Mouse (Mus musculus): ENCODE data around the gene Kcnk5.

Kcnk5 gene

GRCm38 (mm10) chr14:20120868-20121267 is 60.7 kb downstream of the Kcnk5 start:
- DNase-seq (ENCODE audit: low read depth in 2 of 2, low spot score in 2 of 2) = no peak

GRCm38 (mm10) chr14:20120012-20120411 is 61.6 kb downstream of the Kcnk5 start:
- no peak for DNase-seq (ENCODE audit: low read depth in 2 of 2, low spot score in 2 of 2)

GRCm38 (mm10) chr14:20116149-20116605 is 65.4 kb downstream of the Kcnk5 start:
- DNase-seq (ENCODE audit: low read depth in 2 of 2, low spot score in 2 of 2) = no peak

- DNase-seq (ENCODE audit: low read depth in 2 of 2, low spot score in 2 of 2) = no peak
These were observed 66.7 kb downstream of the Kcnk5 start for GRCm38 (mm10) chr14:20114951-20115350.

GRCm38 (mm10) chr14:20113964-20114363 is 67.6 kb downstream of the Kcnk5 start:
- DNase-seq (ENCODE audit: low read depth in 2 of 2, low spot score in 2 of 2) = peak; percentile 55 to 72

- no peak for DNase-seq (ENCODE audit: low read depth in 2 of 2, low spot score in 2 of 2)
These were observed 68.2 kb downstream of the Kcnk5 start for GRCm38 (mm10) chr14:20113189-20113961.

GRCm38 (mm10) chr14:20112218-20112617 is 69.4 kb downstream of the Kcnk5 start:
- no peak for DNase-seq (ENCODE audit: low read depth in 2 of 2, low spot score in 2 of 2)

- DNase-seq (ENCODE audit: low read depth in 2 of 2, low spot score in 2 of 2) = no peak
These were observed 70.7 kb downstream of the Kcnk5 start for GRCm38 (mm10) chr14:20110945-20111344.

GRCm38 (mm10) chr14:20106271-20106670 is 75.3 kb downstream of the Kcnk5 start:
- DNase-seq (ENCODE audit: low read depth in 2 of 2, low spot score in 2 of 2) = no peak

- DNase-seq (ENCODE audit: low read depth in 2 of 2, low spot score in 2 of 2) = no peak
These were observed 78.4 kb downstream of the Kcnk5 start for GRCm38 (mm10) chr14:20103207-20103606.

- DNase-seq (ENCODE audit: low read depth in 2 of 2, low spot score in 2 of 2) = no peak
These were observed 83.5 kb downstream of the Kcnk5 start for GRCm38 (mm10) chr14:20098061-20098460.

- DNase-seq (ENCODE audit: low read depth in 2 of 2, low spot score in 2 of 2) = no peak
These were observed 86.7 kb downstream of the Kcnk5 start for GRCm38 (mm10) chr14:20094942-20095341.

GRCm38 (mm10) chr14:20093493-20093892 is 88.1 kb downstream of the Kcnk5 start:
- DNase-seq (ENCODE audit: low read depth in 2 of 2, low spot score in 2 of 2) = no peak

Data from CD8-positive naive resting alpha-beta T cell, adult 2 months (primary cell).